Mouse (Mus musculus): ENCODE results near the gene Colgalt1.
A peak's percentile ranks its signal among the peaks of the same experiment; 100 is the strongest.

The Colgalt1 gene

GRCm38 (mm10) chr8:71668220-71668975 lies 57.6 kb downstream of the Colgalt1 start:
- peak; percentile 29 to 52 for DNase-seq (ENCODE audit: low spot score in 2 of 2)

DNA sequence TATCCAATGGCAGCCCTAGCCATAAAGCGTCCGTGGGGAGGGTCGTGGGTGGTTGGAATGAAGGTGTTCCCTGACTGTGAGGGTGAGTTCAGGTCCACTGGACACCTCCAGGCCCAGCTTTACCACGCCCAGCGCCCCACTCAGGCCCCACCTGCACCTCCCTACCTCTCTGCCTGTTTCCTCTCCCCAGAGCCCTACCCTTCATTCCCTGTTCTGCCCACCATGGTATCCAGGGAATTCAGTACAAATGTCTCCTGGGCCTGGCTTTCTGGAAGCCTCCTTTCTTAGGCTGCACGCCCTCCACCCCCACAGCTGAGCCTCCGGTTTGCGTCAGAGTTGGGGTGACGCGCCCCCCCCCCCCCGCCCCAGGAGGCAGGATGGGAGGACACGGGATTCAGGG lies 59.4 kb downstream of the Colgalt1 start:
- peak in 1 of 2 experiments; percentile 56 for DNase-seq (ENCODE audit: low spot score in 2 of 2)

- peak; percentile 72 to 78 for DNase-seq (ENCODE audit: low spot score in 2 of 2)
Measured at GRCm38 (mm10) chr8:71670621-71671548, 60.1 kb downstream of the Colgalt1 start.

DNA sequence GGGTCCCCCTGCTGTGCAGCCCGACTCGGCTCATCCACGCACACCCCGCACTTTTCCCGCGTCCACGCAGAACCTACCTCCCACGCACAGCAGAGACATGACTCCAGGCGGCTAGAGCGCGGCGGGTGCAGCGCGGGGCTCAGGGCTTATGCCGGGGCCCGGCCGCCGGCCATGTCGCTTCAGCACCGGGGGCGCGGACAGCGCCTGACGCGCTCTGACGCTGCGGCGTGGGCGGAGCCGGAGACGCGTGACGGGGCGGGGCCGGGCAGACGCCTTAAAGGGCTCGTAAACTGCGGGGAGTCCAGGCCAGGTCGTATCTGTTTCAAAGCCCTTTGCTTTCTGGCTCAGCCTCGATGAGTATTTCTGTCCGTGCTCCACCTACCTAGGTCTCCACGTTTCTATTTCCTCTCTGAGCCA lies 60.8 kb downstream of the Colgalt1 start, which contains the start of gene Unc13a:
Gene Unc13a (minus strand): TSS at position 209 of the 417 bp plus-strand sequence.
- DNase-seq (ENCODE audit: low spot score in 2 of 2): peak; percentile 91 to 92

- DNase-seq (ENCODE audit: low spot score in 2 of 2): no peak
Measured at GRCm38 (mm10) chr8:71672168-71672735, 61.5 kb downstream of the Colgalt1 start.

- DNase-seq (ENCODE audit: low spot score in 2 of 2): no peak
Measured at GRCm38 (mm10) chr8:71674071-71674470, 63.3 kb downstream of the Colgalt1 start.
